Mouse (Mus musculus): ENCODE data around the gene Rims4. TPM values are rescaled to one million over a fixed set of nuclear protein-coding genes. Genes with fewer than 3 reads are reported as not detected.

Gene Rims4
- polyA plus RNA-seq, 1 experiment from 2014 or later = 0.15 TPM

DNA sequence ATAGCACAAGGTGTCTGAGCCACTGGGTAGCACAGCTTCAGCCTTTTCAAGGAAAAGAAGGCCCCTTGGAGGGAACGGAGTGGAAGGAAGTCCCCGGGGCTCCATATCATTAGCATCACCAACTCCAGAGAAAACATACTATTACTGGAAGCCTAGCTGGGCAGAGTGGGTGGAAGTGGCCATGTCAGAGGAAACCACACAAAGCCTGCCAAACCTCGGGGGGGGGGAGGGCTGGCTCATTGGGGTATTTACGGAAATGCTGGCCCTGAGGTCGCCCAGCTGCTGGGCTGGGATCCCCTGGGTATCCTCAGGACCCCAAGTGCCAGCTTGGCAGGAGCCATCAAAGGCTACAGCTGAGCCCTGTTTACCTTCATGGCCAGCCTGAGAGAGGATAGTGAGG is 105.4 kb downstream of the Rims4 start:
- no peaks in the 10 kb centered on the region for H3K9me3 ChIP-seq (ENCODE audit: control insufficient read depth, low read length)
- 0 out of 2 replicates have a peak, but pooled peaks cover 2% of the 10 kb centered on the region for H3K27me3 ChIP-seq (ENCODE audit: control insufficient read depth, insufficient read depth, low read length)
- no peak overlapping the region for H3K4me3 ChIP-seq (ENCODE audit: control insufficient read depth in 1 of 2, insufficient read depth in 1 of 2, low read depth in 1 of 2, low read length in 2 of 2)
- H3K36me3 ChIP-seq (ENCODE audit: control insufficient read depth, insufficient read depth, low read length) = no peaks in the 10 kb centered on the region
- ATAC-seq (ENCODE audit: insufficient number of reproducible peaks, insufficient read depth, low FRiP score, low read depth) = no peak
- peaks cover 0 to 3% of the 10 kb centered on the region in 2 experiments; a peak in 1 of 4 replicates for H3K4me1 ChIP-seq (ENCODE audit: control insufficient read depth in 2 of 2, insufficient read depth in 2 of 2, low read length in 2 of 2)
- WGBS = 48% methylated on average over 5 of the region's 5 CpGs
- no peak overlapping the region for H3K9ac ChIP-seq (ENCODE audit: low read length)
- no peak overlapping the region for H3K4me2 ChIP-seq (ENCODE audit: low read length)
- no peak overlapping the region for H3K27ac ChIP-seq (replicated peaks in 1 of 2; ENCODE audit: control insufficient read depth in 1 of 2, insufficient read depth in 1 of 2, low read depth in 2 of 2, low read length in 2 of 2)

Other genes with a start within 250 kb of the Rims4 start
- 2.3 and 4.0 TPM in 2 replicates for gene Ada, start 168.4 kb downstream of the Rims4 start, polyA plus RNA-seq (2014; fragmentation: Nextera tagmentation; extraction: Ambion mirVana)
- 0.34 and 0.57 TPM in 2 replicates for gene Ccn5, start 97.8 kb downstream of the Rims4 start, polyA plus RNA-seq (2014; fragmentation: Nextera tagmentation; extraction: Ambion mirVana)
- gene Kcnk15, start 65.0 kb downstream of the Rims4 start, polyA plus RNA-seq (2014; fragmentation: Nextera tagmentation; extraction: Ambion mirVana) = not detected in 2 replicates
- 211 and 212 TPM in 2 replicates for gene Ywhab, start 76.3 kb upstream of the Rims4 start, polyA plus RNA-seq (2014; fragmentation: Nextera tagmentation; extraction: Ambion mirVana)
- 0.81 and 1.2 TPM in 2 replicates for gene Pabpc1l, start 106.8 kb upstream of the Rims4 start, polyA plus RNA-seq (2014; fragmentation: Nextera tagmentation; extraction: Ambion mirVana)
- 14.9 and 19.5 TPM in 2 replicates for gene Stk4, start 151.6 kb upstream of the Rims4 start, polyA plus RNA-seq (2014; fragmentation: Nextera tagmentation; extraction: Ambion mirVana)
- gene Tomm34, start 152.5 kb upstream of the Rims4 start, polyA plus RNA-seq (2014; fragmentation: Nextera tagmentation; extraction: Ambion mirVana) = 55.5 and 60.7 TPM in 2 replicates

All from heart, embryonic 14.5 days (tissue).